Comparison of ENCODE assay signal across 26 mouse cellular contexts in genomic region chr13:115985715-115986114, GRCm38 (mm10).
"Had no signal": no experiment of that assay in that cellular context is flagged by ENCODE, and none has a peak within 500 bp of the region (broad histone marks: within the 10 kb centered on the region; RNA-seq: fewer than 3 reads in every experiment).

No protein-coding gene starts in this region.

- H3K4me3 ChIP-seq: gastrocnemius, adult 2 months; heart, embryonic 10.5 days; heart, embryonic 12.5 days; hindbrain, embryonic 10.5 days; hindbrain, embryonic 12.5 days; hindbrain, embryonic 15.5 days; kidney, embryonic 15.5 days; left cerebral cortex, adult 2 months; limb, embryonic 10.5 days; limb, embryonic 12.5 days; liver, embryonic 13.5 days had no signal

- H3K9me3 ChIP-seq: heart, embryonic 10.5 days; heart, embryonic 12.5 days; hindbrain, embryonic 10.5 days; hindbrain, embryonic 12.5 days; hindbrain, embryonic 15.5 days; kidney, embryonic 15.5 days; limb, embryonic 10.5 days; limb, embryonic 12.5 days; liver, embryonic 13.5 days had no signal

- DNase-seq: gastrocnemius, adult 2 months; gastrocnemius, postnatal 10 days; gastrocnemius, postnatal 25 days; heart, adult 18-20 months; heart, postnatal 10 days; heart, postnatal 4 days; kidney, adult 11 months; kidney, adult 2 months; kidney, adult 9 months; kidney, postnatal 14 days; kidney, postnatal 36 days; liver; liver, embryonic 13.5 days had no signal

- H3K36me3 ChIP-seq: heart, embryonic 10.5 days; heart, embryonic 12.5 days; hindbrain, embryonic 10.5 days; hindbrain, embryonic 12.5 days; hindbrain, embryonic 15.5 days; kidney, embryonic 15.5 days; limb, embryonic 10.5 days; limb, embryonic 12.5 days; liver, embryonic 13.5 days had no signal

- H3K9ac ChIP-seq: heart, embryonic 12.5 days; hindbrain, embryonic 12.5 days; hindbrain, embryonic 15.5 days; kidney, embryonic 15.5 days; limb, embryonic 12.5 days; liver, embryonic 13.5 days had no signal

- H3K27ac ChIP-seq: gastrocnemius, adult 2 months; heart, embryonic 10.5 days; hindbrain, embryonic 10.5 days; hindbrain, embryonic 12.5 days; hindbrain, embryonic 15.5 days; hindbrain, postnatal 0 days; kidney, embryonic 15.5 days; kidney, postnatal 0 days; left cerebral cortex, adult 2 months; limb, embryonic 10.5 days; limb, embryonic 12.5 days; liver, embryonic 13.5 days had no signal

- H3K27me3 ChIP-seq: heart, embryonic 12.5 days; hindbrain, embryonic 12.5 days; hindbrain, embryonic 15.5 days; kidney, embryonic 15.5 days; limb, embryonic 12.5 days; liver, embryonic 13.5 days had no signal

- H3K4me1 ChIP-seq: heart, embryonic 10.5 days; heart, embryonic 12.5 days; hindbrain, embryonic 10.5 days; hindbrain, embryonic 12.5 days; hindbrain, embryonic 15.5 days; kidney, embryonic 15.5 days; limb, embryonic 10.5 days; limb, embryonic 12.5 days; liver, embryonic 13.5 days had no signal

- H3K4me2 ChIP-seq: heart, embryonic 12.5 days; hindbrain, embryonic 12.5 days; hindbrain, embryonic 15.5 days; kidney, embryonic 15.5 days; limb, embryonic 12.5 days; liver, embryonic 11.5 days; liver, embryonic 13.5 days had no signal

- ATAC-seq: hindbrain, postnatal 0 days; intestine, embryonic 16.5 days had no signal
